In the genomic region with DNA sequence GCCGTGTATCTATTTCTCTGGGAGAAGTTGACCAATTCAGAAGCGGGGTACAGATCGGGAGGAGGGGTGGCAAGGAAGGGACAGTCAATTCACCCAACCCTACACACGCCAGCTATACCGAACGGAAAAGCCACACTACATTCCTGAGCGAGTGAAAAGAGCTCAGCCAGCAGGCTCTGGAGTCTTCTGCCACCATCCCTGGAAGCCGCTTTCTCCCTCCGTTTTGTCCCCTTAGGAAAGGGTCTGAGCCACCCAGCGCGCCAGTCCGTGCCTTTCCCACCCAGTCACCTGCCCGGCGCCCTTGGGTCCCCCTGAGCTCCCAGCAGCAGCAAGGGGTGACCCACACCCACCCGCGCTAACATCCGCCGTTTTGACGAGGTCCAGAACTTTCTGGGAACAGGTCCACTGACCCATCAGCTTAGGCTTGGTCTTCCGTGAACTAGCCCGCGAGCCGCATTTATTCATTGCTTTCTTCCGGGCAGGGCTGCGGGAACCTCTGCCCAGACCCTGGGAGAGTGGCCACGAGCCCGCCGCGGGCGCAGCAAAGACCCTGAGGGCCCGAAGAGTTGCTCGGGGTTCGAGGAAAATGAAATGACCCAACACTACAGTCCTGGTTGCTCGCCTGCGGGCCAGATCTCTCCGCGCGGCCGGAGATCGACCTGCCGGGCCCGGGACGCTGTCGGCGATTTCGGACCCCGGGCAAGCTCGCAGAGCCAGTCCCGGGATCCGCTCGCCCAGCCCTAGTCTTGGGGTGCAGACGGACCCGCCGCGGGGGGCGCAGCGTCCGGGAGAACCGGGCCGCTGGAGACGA, we compare ENCODE assay signal across 9 mouse cellular contexts. TPM values are rescaled to one million over a fixed set of nuclear protein-coding genes. Genes with fewer than 3 reads are reported as not detected.
DNase-seq lines count a peak whose midpoint lies in the region; ATAC-seq and TF ChIP-seq lines count a peak whose summit lies in the region.
"Had no signal": no experiment of that assay in that cellular context is flagged by ENCODE, and none has a peak within 500 bp of the region (broad histone marks: within the 10 kb centered on the region; RNA-seq: fewer than 3 reads in every experiment).

No protein-coding gene starts in this region.

- DNase-seq in adrenal gland, adult 2 months, result peak; percentile 17
- no peak for DNase-seq in adrenal gland, postnatal 25 days
- DNase-seq in lung, adult 2 months, result no peak
- DNase-seq in hindbrain, embryonic 10.5 days (ENCODE audit: low spot score), result peak; percentile 71
- peak; percentile 66 for DNase-seq in midbrain, embryonic 10.5 days (ENCODE audit: low spot score)
- DNase-seq in thymus, postnatal 36 days, result no peak
- no peak for DNase-seq in testis, postnatal 10 days (ENCODE audit: low spot score)

- TF ChIP-seq POLR2A in lung, adult 2 months (IDR thresholded peaks at IDR 0.05; ENCODE audit: borderline replicate concordance, extremely low read depth, low read depth, low read length), result no peak

- H3K4me1 ChIP-seq in lung, embryonic 15.5 days, result peaks cover 9% of the 10 kb centered on the region
- peaks cover 6% of the 10 kb centered on the region for H3K4me1 ChIP-seq in lung, adult 2 months (ENCODE audit: control insufficient read depth, insufficient read depth, low read length)
- H3K4me1 ChIP-seq in hindbrain, embryonic 10.5 days (replicated peaks), result peaks cover 71% of the 10 kb centered on the region
- H3K4me1 ChIP-seq in midbrain, embryonic 10.5 days, result peaks cover 49% of the 10 kb centered on the region

- no peak overlapping the region for H3K9ac ChIP-seq in lung, embryonic 15.5 days

- no peaks in the 10 kb centered on the region for H3K9me3 ChIP-seq in lung, embryonic 15.5 days
- no peaks in the 10 kb centered on the region for H3K9me3 ChIP-seq in hindbrain, embryonic 10.5 days
- H3K9me3 ChIP-seq in midbrain, embryonic 10.5 days (replicated peaks), result no peaks in the 10 kb centered on the region

- WGBS in lung, embryonic 15.5 days, result under 1% methylated on average over 61 of the region's 61 CpGs
- WGBS in lung, adult 2 months, result 2% methylated on average over 61 of the region's 61 CpGs
- under 1% methylated on average over 61 of the region's 61 CpGs for WGBS in hindbrain, embryonic 10.5 days
- under 1% methylated on average over 61 of the region's 61 CpGs for WGBS in midbrain, embryonic 10.5 days

- H3K36me3 ChIP-seq in lung, embryonic 15.5 days, result no peaks in the 10 kb centered on the region
- no peaks in the 10 kb centered on the region for H3K36me3 ChIP-seq in hindbrain, embryonic 10.5 days
- H3K36me3 ChIP-seq in midbrain, embryonic 10.5 days, result no peaks in the 10 kb centered on the region

- no peak for TF ChIP-seq CTCF in lung, adult 2 months (IDR thresholded peaks at IDR 0.05; ENCODE audit: insufficient read depth, low read length)

- H3K4me3 ChIP-seq in lung, embryonic 15.5 days, result peak overlapping the region; percentile 22
- H3K4me3 ChIP-seq in lung, adult 2 months (replicated peaks; ENCODE audit: extremely low read depth, low read depth, low read length), result no peak overlapping the region
- peak overlapping the region; percentile 49 for H3K4me3 ChIP-seq in hindbrain, embryonic 10.5 days
- H3K4me3 ChIP-seq in midbrain, embryonic 10.5 days, result peak overlapping the region; percentile 44

- peak overlapping the region; percentile 45 for H3K4me2 ChIP-seq in lung, embryonic 15.5 days

- no peak overlapping the region for H3K27ac ChIP-seq in lung, embryonic 15.5 days
- H3K27ac ChIP-seq in hindbrain, embryonic 10.5 days, result peak overlapping the region; percentile 84
- H3K27ac ChIP-seq in midbrain, embryonic 10.5 days (replicated peaks), result peak overlapping the region; percentile 76
- H3K27ac ChIP-seq: macrophage had no signal

- no peak for ATAC-seq in lung, embryonic 15.5 days (ENCODE audit: borderline replicate concordance, extremely low read depth, low FRiP score, low TSS enrichment)

- H3K27me3 ChIP-seq in lung, embryonic 15.5 days, result peaks cover 97% of the 10 kb centered on the region
- peaks cover 100% of the 10 kb centered on the region for H3K27me3 ChIP-seq in hindbrain, embryonic 10.5 days (ENCODE audit: insufficient read depth, poor library complexity, severe bottlenecking)
- peaks cover 100% of the 10 kb centered on the region for H3K27me3 ChIP-seq in midbrain, embryonic 10.5 days (ENCODE audit: low read depth, poor library complexity, severe bottlenecking)

RNA-seq across cellular contexts. Expression of gene Rhbg, which starts 54.1 kb away (rescaled TPM):
- total RNA-seq in adrenal gland, adult 2 months (2021), result 10 to 100 TPM in 1 of 2 experiments, 1 to 10 TPM in 1; 8.5 to 18.3 TPM
- 0.76 and 1.8 TPM in 2 replicates for polyA plus RNA-seq in adrenal gland, adult 2 months (2012; rRNA removed)
- total RNA-seq in adrenal gland, postnatal 25 days (2021), result 4.0 and 4.4 TPM in 2 replicates
- polyA plus RNA-seq in lung, embryonic 15.5 days (2015; fragmentation: Nextera tagmentation; extraction: Ambion mirVana), result 0.34 and 0.42 TPM in 2 replicates
- 8.2 and 14.5 TPM in 2 replicates for polyA plus RNA-seq in lung, adult 2 months (2012; rRNA removed)
- not detected in 2 replicates for polyA plus RNA-seq in hindbrain, embryonic 10.5 days (2016; fragmentation: Nextera tagmentation; extraction: Ambion mirVana)
- not detected in 2 replicates for polyA plus RNA-seq in midbrain, embryonic 10.5 days (2016; fragmentation: Nextera tagmentation; extraction: Ambion mirVana)
- polyA plus RNA-seq: macrophage had no signal

RNA-seq across cellular contexts. Expression of gene Mef2d, which starts 58.2 kb away (rescaled TPM):
- total RNA-seq in adrenal gland, adult 2 months (2021), result 100 to 1,000 TPM in 1 of 2 experiments, 10 to 100 TPM in 1; 78.4 to 114 TPM
- 173 and 185 TPM in 2 replicates for polyA plus RNA-seq in adrenal gland, adult 2 months (2012; rRNA removed)
- total RNA-seq in adrenal gland, postnatal 25 days (2021), result 104 TPM in 2 replicates
- polyA plus RNA-seq in lung, embryonic 15.5 days (2015; fragmentation: Nextera tagmentation; extraction: Ambion mirVana), result 16.7 and 20.4 TPM in 2 replicates
- 87.0 and 94.3 TPM in 2 replicates for polyA plus RNA-seq in lung, adult 2 months (2012; rRNA removed)
- 10.2 and 15.1 TPM in 2 replicates for polyA plus RNA-seq in hindbrain, embryonic 10.5 days (2016; fragmentation: Nextera tagmentation; extraction: Ambion mirVana)
- polyA plus RNA-seq in midbrain, embryonic 10.5 days (2016; fragmentation: Nextera tagmentation; extraction: Ambion mirVana), result 8.2 and 11.0 TPM in 2 replicates

Comparison
In these comparisons a context has a peak if more than half of its experiments do, and no peak if none do; other contexts are left out.
1. DNase-seq: peak in adrenal gland, adult 2 months (single experiment), hindbrain, embryonic 10.5 days (single experiment) and midbrain, embryonic 10.5 days (single experiment); none in adrenal gland, postnatal 25 days (single experiment), lung, adult 2 months (single experiment), thymus, postnatal 36 days (0 of 2) and testis, postnatal 10 days (single experiment).